Mouse (Mus musculus): Measurements from ENCODE around the gene Plekhh2. TPM values are rescaled to one million over a fixed set of nuclear protein-coding genes. Genes with fewer than 3 reads are reported as not detected.

Plekhh2 gene
- polyA plus RNA-seq, 1 experiment = 37.7 TPM

GRCm38 (mm10) chr17:84600051-84600983 lies 88.6 kb downstream of the Plekhh2 start:
- Histone ChIP-seq H3K4me1 (ENCODE audit: control insufficient read depth, insufficient read depth, low read length) (no peaks in the 10 kb centered on the region; the same call in 1 of the 2 replicates), H3K27ac (ENCODE audit: insufficient read depth, low read length) (peak overlapping the region; percentile 77), H3K4me3 (ENCODE audit: insufficient read depth, low read length) (no peak overlapping the region)
- no peak for TF ChIP-seq CTCF (IDR thresholded peaks at IDR 0.05; ENCODE audit: borderline replicate concordance, insufficient read depth, low read length)

GRCm38 (mm10) chr17:84601805-84602204 lies 90.1 kb downstream of the Plekhh2 start:
- TF ChIP-seq POLR2A (IDR thresholded peaks at IDR 0.05; ENCODE audit: low read depth, low read length) = no peak
- TF ChIP-seq CTCF (IDR thresholded peaks at IDR 0.05; ENCODE audit: borderline replicate concordance, insufficient read depth, low read length) = no peak
- Histone ChIP-seq H3K4me3 (ENCODE audit: insufficient read depth, low read length) (no peak overlapping the region), H3K4me1 (ENCODE audit: control insufficient read depth, insufficient read depth, low read length) (no peaks in the 10 kb centered on the region; the same call in 1 of the 2 replicates), H3K27ac (ENCODE audit: insufficient read depth, low read length) (no peak overlapping the region; the same call in 1 of the 2 replicates)

GRCm38 (mm10) chr17:84603202-84603627 lies 91.5 kb downstream of the Plekhh2 start:
- no peak overlapping the region for H3K4me3 ChIP-seq (ENCODE audit: insufficient read depth, low read length)
- TF ChIP-seq CTCF (IDR thresholded peaks at IDR 0.05; ENCODE audit: borderline replicate concordance, insufficient read depth, low read length) = no peak
- TF ChIP-seq POLR2A (IDR thresholded peaks at IDR 0.05; ENCODE audit: low read depth, low read length) = no peak
- H3K4me1 ChIP-seq (ENCODE audit: control insufficient read depth, insufficient read depth, low read length) = no peaks in the 10 kb centered on the region; the same call in 1 of the 2 replicates
- no peak overlapping the region for H3K27ac ChIP-seq (ENCODE audit: insufficient read depth, low read length)

GRCm38 (mm10) chr17:84603709-84604420 lies 92.2 kb downstream of the Plekhh2 start:
- Histone ChIP-seq H3K4me1 (ENCODE audit: control insufficient read depth, insufficient read depth, low read length) (no peaks in the 10 kb centered on the region; the same call in 1 of the 2 replicates), H3K4me3 (ENCODE audit: insufficient read depth, low read length) (no peak overlapping the region), H3K27ac (ENCODE audit: insufficient read depth, low read length) (no peak overlapping the region)
- no peak for TF ChIP-seq POLR2A (IDR thresholded peaks at IDR 0.05; ENCODE audit: low read depth, low read length)
- TF ChIP-seq CTCF (IDR thresholded peaks at IDR 0.05; ENCODE audit: borderline replicate concordance, insufficient read depth, low read length) = no peak

GRCm38 (mm10) chr17:84606976-84607375 lies 95.3 kb downstream of the Plekhh2 start:
- H3K4me1 ChIP-seq (ENCODE audit: control insufficient read depth, insufficient read depth, low read length) = no peaks in the 10 kb centered on the region
- no peak overlapping the region for H3K27ac ChIP-seq (ENCODE audit: insufficient read depth, low read length)
- no peak for TF ChIP-seq CTCF (IDR thresholded peaks at IDR 0.05; ENCODE audit: borderline replicate concordance, insufficient read depth, low read length)
- TF ChIP-seq POLR2A (IDR thresholded peaks at IDR 0.05; ENCODE audit: low read depth, low read length) = no peak
- no peak overlapping the region for H3K4me3 ChIP-seq (ENCODE audit: insufficient read depth, low read length)

GRCm38 (mm10) chr17:84607617-84608016 lies 95.9 kb downstream of the Plekhh2 start:
- Histone ChIP-seq H3K4me1 (ENCODE audit: control insufficient read depth, insufficient read depth, low read length) (no peaks in the 10 kb centered on the region), H3K27ac (ENCODE audit: insufficient read depth, low read length) (no peak overlapping the region), H3K4me3 (ENCODE audit: insufficient read depth, low read length) (no peak overlapping the region)
- TF ChIP-seq CTCF (IDR thresholded peaks at IDR 0.05; ENCODE audit: borderline replicate concordance, insufficient read depth, low read length) = no peak
- no peak for TF ChIP-seq POLR2A (IDR thresholded peaks at IDR 0.05; ENCODE audit: low read depth, low read length)

GRCm38 (mm10) chr17:84608606-84609005 lies 96.9 kb downstream of the Plekhh2 start:
- H3K4me1 ChIP-seq (ENCODE audit: control insufficient read depth, insufficient read depth, low read length) = no peaks in the 10 kb centered on the region
- H3K4me3 ChIP-seq (ENCODE audit: insufficient read depth, low read length) = no peak overlapping the region
- TF ChIP-seq CTCF (IDR thresholded peaks at IDR 0.05; ENCODE audit: borderline replicate concordance, insufficient read depth, low read length) = no peak
- TF ChIP-seq POLR2A (IDR thresholded peaks at IDR 0.05; ENCODE audit: low read depth, low read length) = no peak
- H3K27ac ChIP-seq (ENCODE audit: insufficient read depth, low read length) = no peak overlapping the region

GRCm38 (mm10) chr17:84611500-84611899 lies 99.8 kb downstream of the Plekhh2 start:
- Histone ChIP-seq H3K4me1 (ENCODE audit: control insufficient read depth, insufficient read depth, low read length) (no peaks in the 10 kb centered on the region), H3K4me3 (ENCODE audit: insufficient read depth, low read length) (no peak overlapping the region), H3K27ac (ENCODE audit: insufficient read depth, low read length) (peak overlapping the region; percentile 48; the same call in 1 of the 2 replicates)
- no peak for TF ChIP-seq CTCF (IDR thresholded peaks at IDR 0.05; ENCODE audit: borderline replicate concordance, insufficient read depth, low read length)
- TF ChIP-seq POLR2A (IDR thresholded peaks at IDR 0.05; ENCODE audit: low read depth, low read length) = no peak

GRCm38 (mm10) chr17:84611971-84612370 lies 100.3 kb downstream of the Plekhh2 start:
- no peak for TF ChIP-seq CTCF (IDR thresholded peaks at IDR 0.05; ENCODE audit: borderline replicate concordance, insufficient read depth, low read length)
- no peak for TF ChIP-seq POLR2A (IDR thresholded peaks at IDR 0.05; ENCODE audit: low read depth, low read length)
- Histone ChIP-seq H3K4me3 (ENCODE audit: insufficient read depth, low read length) (no peak overlapping the region), H3K27ac (ENCODE audit: insufficient read depth, low read length) (peak overlapping the region; percentile 28; the same call in 1 of the 2 replicates), H3K4me1 (ENCODE audit: control insufficient read depth, insufficient read depth, low read length) (no peaks in the 10 kb centered on the region)
